Mouse (Mus musculus) kidney, adult 2 months (tissue): ENCODE measurements at regions not wholly inside any gene's neighbourhood (a gene's known extent, or its start where the extent isn't known, plus 50 kb on each side); places are given as distances from the start of the nearest gene placed in this dataset.

Experiments
- CTCF ChIP-seq: fragments of 200-500 bp; conservative IDR thresholded peaks from 2 replicates; pipeline ENCODE4 v1.5.1; 2011; ENCODE audit warnings: low read depth, mild to moderate bottlenecking, control low read depth, low read length, moderate library complexity, mixed read lengths; ENCODE audit not compliant: insufficient read depth, insufficient read length
- POLR2A ChIP-seq: fragments of 200-500 bp; IDR thresholded peaks from one replicate; pipeline ENCODE4 v1.6.1; 2011; ENCODE audit warnings: low read depth, low read length, control low read depth

DNA sequence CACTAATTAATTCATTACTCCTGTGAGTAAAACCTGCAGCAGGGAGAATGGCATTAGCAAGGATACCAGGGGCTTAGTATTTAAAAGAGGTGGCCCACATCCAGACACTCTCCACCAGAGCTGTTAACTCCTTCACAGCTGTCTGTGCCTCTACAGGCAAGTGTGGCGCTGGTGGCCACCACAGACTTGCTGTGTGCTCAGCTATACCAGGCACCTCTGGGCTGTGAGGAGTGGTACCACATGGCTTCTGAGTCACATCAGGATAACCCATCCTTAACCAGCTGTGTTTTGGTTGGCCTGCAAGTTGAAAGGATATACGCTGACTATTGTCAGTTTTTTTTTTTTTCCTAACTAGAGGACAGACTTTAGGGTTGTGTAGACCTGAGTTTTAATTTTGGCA is 108.1 kb downstream of the 4933412E24Rik start:
- TF ChIP-seq CTCF, result no peak
- no peak for TF ChIP-seq POLR2A
